Mouse (Mus musculus) embryonic facial prominence, embryonic 15.5 days (tissue): Measurements from ENCODE around the gene Lyz1. TPM values are rescaled to one million over a fixed set of nuclear protein-coding genes. Genes with fewer than 3 reads are reported as not detected.
"Not testable (repeated sequence)": the region's sequence is repeated elsewhere in the genome, so short reads cannot be mapped to it uniquely, and the experiment has no call there.

ENCODE experiments used
- ATAC-seq: fragments of 200-750 bp; cut with Nextera tagmentation; 2 replicates; pipeline ENCODE4 v1.8.0; 2017; ENCODE audit warnings: low read depth, moderate TSS enrichment; ENCODE audit not compliant: insufficient number of reproducible peaks, low FRiP score, low TSS enrichment
- H3K27ac ChIP-seq: fragments of 300-500 bp; sonication (generic); replicated peaks from 2 replicates; pipeline ENCODE4 v1.5.1; 2015; ENCODE audit warnings: mild to moderate bottlenecking, inconsistent platforms
- H3K27me3 ChIP-seq: fragments of 300-500 bp; sonication (generic); 2 replicates; pipeline ENCODE4 v1.6.1; 2015; ENCODE audit warnings: inconsistent platforms
- H3K36me3 ChIP-seq: fragments of 300-500 bp; sonication (generic); 2 replicates; pipeline ENCODE4 v1.6.1; 2015; ENCODE audit warnings: mild to moderate bottlenecking, inconsistent platforms
- H3K4me1 ChIP-seq: fragments of 300-500 bp; sonication (generic); 2 replicates; pipeline ENCODE4 v1.6.1; 2015; ENCODE audit warnings: inconsistent platforms
- H3K4me2 ChIP-seq: fragments of 300-500 bp; sonication (generic); replicated peaks from 2 replicates; pipeline ENCODE4 v1.6.1; 2015; ENCODE audit warnings: mild to moderate bottlenecking, inconsistent platforms
- H3K4me3 ChIP-seq: fragments of 300-500 bp; sonication (generic); replicated peaks from 2 replicates; pipeline ENCODE4 v1.5.1; 2015; ENCODE audit warnings: mild to moderate bottlenecking, inconsistent platforms
- H3K9ac ChIP-seq: fragments of 300-500 bp; sonication (generic); 2 replicates; pipeline ENCODE4 v1.6.1; 2015; ENCODE audit warnings: inconsistent platforms
- H3K9me3 ChIP-seq: fragments of 300-500 bp; sonication (generic); replicated peaks from 2 replicates; pipeline ENCODE4 v1.6.1; 2016; ENCODE audit warnings: inconsistent platforms
- WGBS: fragments of 180-500 bp; shearing (Covaris S2); methylation state at CpG from one replicate; pipeline ENCODE4 v1.1.7; 2015; 5-methylcytosine and 5-hydroxymethylcytosine counted together
- polyA plus RNA-seq: library from polyadenylated mRNA; unstranded; fragments of >200 nt; fragmentation: Nextera tagmentation; extraction: Ambion mirVana; gene quantifications from 2 replicates; pipeline ENCODE4 v1.2.1, GENCODE M21; 2015

Lyz1 gene
- polyA plus RNA-seq, 1 experiment from 2014 or later: 0.13 TPM

GRCm38 (mm10) chr10:117312168-117312567 is 19.5 kb upstream of the Lyz1 start:
- no peaks in the 10 kb centered on the region for H3K9me3 ChIP-seq
- H3K4me3 ChIP-seq: no peak overlapping the region
- H3K36me3 ChIP-seq: no peaks in the 10 kb centered on the region
- 81% methylated on average over 8 of the region's 8 CpGs for WGBS
- no peak for ATAC-seq
- no peaks in the 10 kb centered on the region for H3K27me3 ChIP-seq
- H3K27ac ChIP-seq: no peak overlapping the region
- H3K9ac ChIP-seq: no peak overlapping the region
- H3K4me1 ChIP-seq: no peaks in the 10 kb centered on the region
- H3K4me2 ChIP-seq: no peak overlapping the region

- ATAC-seq: no peak
- 92% methylated on average over 5 of the region's 5 CpGs for WGBS
- H3K9me3 ChIP-seq: no peaks in the 10 kb centered on the region
Observed at GRCm38 (mm10) chr10:117304371-117304770, 11.7 kb upstream of the Lyz1 start.

DNA sequence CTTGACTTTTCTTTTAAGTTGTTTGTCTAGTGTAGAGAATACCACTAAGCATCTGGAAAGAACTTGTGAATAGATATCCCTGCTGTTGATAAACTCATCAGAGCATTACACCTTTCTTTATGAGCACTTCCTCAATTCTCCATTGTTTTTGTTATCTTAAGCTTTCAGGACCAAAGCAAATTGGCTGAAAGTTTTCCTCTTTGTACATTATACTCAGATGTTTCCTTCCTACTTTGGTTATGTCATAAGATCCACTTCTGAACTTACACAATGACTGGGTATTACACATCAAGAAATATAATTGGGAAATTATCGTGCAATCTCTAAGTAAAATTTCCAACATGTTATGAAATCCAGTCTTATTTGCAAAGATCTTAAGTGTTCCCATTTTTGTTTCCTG is 9.0 kb upstream of the Lyz1 start:
- H3K9ac ChIP-seq: no peak overlapping the region

More at GRCm38 (mm10) chr10:117304371-117304770, 11.7 kb upstream of the Lyz1 start:
- no peaks in the 10 kb centered on the region for H3K4me1 ChIP-seq
- no peak overlapping the region for H3K9ac ChIP-seq
- H3K27ac ChIP-seq: no peak overlapping the region
- H3K36me3 ChIP-seq: no peaks in the 10 kb centered on the region
- H3K4me3 ChIP-seq: no peak overlapping the region
- no peaks in the 10 kb centered on the region for H3K27me3 ChIP-seq
- no peak overlapping the region for H3K4me2 ChIP-seq

DNA sequence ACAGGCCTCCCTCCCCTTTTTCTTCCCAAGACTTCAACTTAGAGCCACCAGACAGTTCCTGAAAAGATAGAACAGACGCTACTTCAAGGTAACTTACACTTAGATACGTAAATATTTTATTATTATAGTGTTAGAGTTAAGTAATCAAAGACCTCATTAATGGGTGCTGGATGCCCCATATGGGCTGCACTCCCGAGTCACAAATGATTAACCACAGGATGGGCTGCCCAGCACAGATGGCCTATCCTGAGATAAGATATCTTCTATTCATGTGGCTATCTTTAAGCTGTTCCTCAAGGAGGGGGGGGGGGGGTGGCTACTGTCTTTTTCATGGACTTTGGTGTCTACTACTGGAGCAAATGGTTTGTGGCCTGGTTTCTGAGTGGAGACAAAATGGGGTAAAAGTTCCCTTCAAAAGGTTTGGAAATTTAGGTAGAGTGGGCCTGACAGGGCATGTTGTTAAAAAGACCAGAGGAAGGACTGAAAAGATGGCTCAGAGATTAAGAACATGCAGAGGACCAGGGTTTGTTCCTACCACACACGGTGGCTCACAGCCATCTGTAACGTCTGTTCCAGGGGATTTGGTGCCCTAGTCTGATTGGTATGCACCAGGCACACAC is 7.3 kb upstream of the Lyz1 start:
- Histone ChIP-seq H3K36me3 (no peaks in the 10 kb centered on the region), H3K4me3 (no peak overlapping the region), H3K4me1 (no peaks in the 10 kb centered on the region), H3K4me2 (no peak overlapping the region), H3K9ac (no peak overlapping the region), H3K27ac (no peak overlapping the region), H3K9me3 (no peaks in the 10 kb centered on the region), H3K27me3 (no peaks in the 10 kb centered on the region)
- 80% methylated on average over 5 of the region's 5 CpGs for WGBS
- ATAC-seq: no peak

More for the DNA sequence above, 9.0 kb upstream of the Lyz1 start:
- no peak overlapping the region for H3K4me3 ChIP-seq
- H3K4me2 ChIP-seq: no peak overlapping the region
- no peaks in the 10 kb centered on the region for H3K36me3 ChIP-seq
- no peaks in the 10 kb centered on the region for H3K9me3 ChIP-seq
- 74% methylated on average over 1 of the region's 1 CpGs for WGBS
- no peaks in the 10 kb centered on the region for H3K27me3 ChIP-seq
- no peaks in the 10 kb centered on the region for H3K4me1 ChIP-seq
- no peak overlapping the region for H3K27ac ChIP-seq
- no peak for ATAC-seq

GRCm38 (mm10) chr10:117299106-117299505 is 6.4 kb upstream of the Lyz1 start:
- H3K4me2 ChIP-seq: no peak overlapping the region
- no peaks in the 10 kb centered on the region for H3K9me3 ChIP-seq
- no peaks in the 10 kb centered on the region for H3K4me1 ChIP-seq
- ATAC-seq: no peak
- H3K9ac ChIP-seq: no peak overlapping the region
- no peaks in the 10 kb centered on the region for H3K36me3 ChIP-seq
- H3K27me3 ChIP-seq: no peaks in the 10 kb centered on the region
- no peak overlapping the region for H3K27ac ChIP-seq
- no peak overlapping the region for H3K4me3 ChIP-seq
- WGBS: 84% methylated on average over 4 of the region's 4 CpGs

- ATAC-seq: no peak
- H3K9me3 ChIP-seq: no peaks in the 10 kb centered on the region
- no peak overlapping the region for H3K4me2 ChIP-seq
- no peaks in the 10 kb centered on the region for H3K4me1 ChIP-seq
- no peak overlapping the region for H3K9ac ChIP-seq
- no peak overlapping the region for H3K27ac ChIP-seq
- WGBS: 79% methylated on average over 6 of the region's 6 CpGs
- H3K36me3 ChIP-seq: no peaks in the 10 kb centered on the region
- H3K27me3 ChIP-seq: no peaks in the 10 kb centered on the region
- no peak overlapping the region for H3K4me3 ChIP-seq
Observed at GRCm38 (mm10) chr10:117298336-117298735, 5.7 kb upstream of the Lyz1 start.

DNA sequence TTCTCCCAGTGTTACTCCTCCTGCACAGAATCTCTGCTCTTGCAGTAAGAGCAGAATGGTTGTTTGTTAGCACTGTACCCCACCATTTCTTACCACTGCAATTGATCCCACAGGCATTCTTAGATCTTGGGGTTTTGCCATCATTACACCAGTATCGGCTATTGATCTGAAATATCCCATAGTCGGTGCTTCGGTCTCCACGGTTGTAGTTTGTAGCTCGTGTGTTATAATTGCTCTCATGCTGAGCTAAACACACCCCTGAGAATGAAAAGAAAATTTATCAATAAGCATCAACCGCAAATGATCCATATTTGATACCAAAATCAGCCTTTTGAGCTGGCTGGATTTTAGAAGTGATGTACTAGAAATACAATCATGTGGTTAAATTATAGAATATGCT is 1.7 kb downstream of the Lyz1 start:
- not testable (repeated sequence) for H3K27me3 ChIP-seq, H3K4me2 ChIP-seq, H3K9me3 ChIP-seq, H3K36me3 ChIP-seq, H3K4me1 ChIP-seq, H3K9ac ChIP-seq, H3K4me3 ChIP-seq, H3K27ac ChIP-seq, ATAC-seq
- 90% methylated on average over 6 of the region's 6 CpGs for WGBS

DNA sequence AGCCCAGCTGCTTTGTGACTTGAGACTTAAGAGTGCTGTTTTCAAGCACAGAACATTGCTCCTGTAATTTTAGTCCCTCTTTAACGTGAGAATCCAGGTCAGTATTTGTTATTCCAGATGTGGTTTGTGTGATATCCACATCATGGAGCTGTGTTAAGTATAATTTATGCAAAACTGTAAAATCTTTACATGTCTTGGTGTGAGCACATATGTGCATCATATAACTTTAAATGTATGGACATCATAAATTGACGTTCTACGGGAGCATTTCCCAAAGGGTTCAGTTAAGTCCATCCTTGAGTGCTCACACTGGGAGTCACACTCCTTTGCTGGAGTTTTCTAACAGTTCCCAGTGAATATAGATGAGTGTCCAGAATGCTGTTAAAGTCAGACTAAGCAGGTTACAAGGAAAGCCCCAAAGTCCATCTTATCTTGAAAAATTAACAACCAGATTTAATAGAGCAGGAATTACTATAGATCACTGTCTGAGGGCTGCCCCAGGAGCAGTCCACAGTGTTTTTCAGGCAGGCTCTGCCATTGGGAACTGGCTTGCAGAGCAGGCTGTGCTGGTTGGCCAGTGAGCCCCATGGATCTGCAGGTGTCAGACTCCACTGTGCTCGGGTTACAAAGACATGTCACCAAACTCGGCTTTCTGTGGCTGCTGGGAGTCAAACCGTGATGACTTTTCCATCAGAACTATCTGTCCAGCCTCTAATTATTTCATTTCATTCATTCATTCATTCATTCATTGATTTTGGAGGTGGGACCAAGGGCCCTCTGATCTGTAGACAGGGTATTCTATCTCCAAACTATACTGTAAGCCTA is 2.4 kb downstream of the Lyz1 start:
- Histone ChIP-seq H3K27me3 (no peaks in the 10 kb centered on the region), H3K9ac (no peak overlapping the region)
- no peak for ATAC-seq

GRCm38 (mm10) chr10:117289034-117289505 is 3.6 kb downstream of the Lyz1 start:
- not testable (repeated sequence) for H3K4me3 ChIP-seq, ATAC-seq, H3K4me2 ChIP-seq, H3K4me1 ChIP-seq, H3K27me3 ChIP-seq, H3K36me3 ChIP-seq, H3K9me3 ChIP-seq, H3K9ac ChIP-seq, H3K27ac ChIP-seq
- 89% methylated on average over 5 of the region's 5 CpGs for WGBS

More for the DNA sequence above, 2.4 kb downstream of the Lyz1 start:
- Histone ChIP-seq H3K9me3 (no peaks in the 10 kb centered on the region), H3K36me3 (no peaks in the 10 kb centered on the region), H3K4me3 (no peak overlapping the region), H3K27ac (no peak overlapping the region), H3K4me2 (no peak overlapping the region), H3K4me1 (no peaks in the 10 kb centered on the region)
- 39% methylated on average over 6 of the region's 6 CpGs for WGBS

- Histone ChIP-seq H3K36me3 (no peaks in the 10 kb centered on the region), H3K27me3 (no peaks in the 10 kb centered on the region), H3K9me3 (no peaks in the 10 kb centered on the region), H3K27ac (no peak overlapping the region), H3K9ac (no peak overlapping the region), H3K4me1 (no peaks in the 10 kb centered on the region), H3K4me3 (no peak overlapping the region), H3K4me2 (no peak overlapping the region)
- WGBS: 90% methylated on average over 9 of the region's 9 CpGs
- ATAC-seq: no peak
Observed at GRCm38 (mm10) chr10:117288197-117289033, 4.3 kb downstream of the Lyz1 start.

DNA sequence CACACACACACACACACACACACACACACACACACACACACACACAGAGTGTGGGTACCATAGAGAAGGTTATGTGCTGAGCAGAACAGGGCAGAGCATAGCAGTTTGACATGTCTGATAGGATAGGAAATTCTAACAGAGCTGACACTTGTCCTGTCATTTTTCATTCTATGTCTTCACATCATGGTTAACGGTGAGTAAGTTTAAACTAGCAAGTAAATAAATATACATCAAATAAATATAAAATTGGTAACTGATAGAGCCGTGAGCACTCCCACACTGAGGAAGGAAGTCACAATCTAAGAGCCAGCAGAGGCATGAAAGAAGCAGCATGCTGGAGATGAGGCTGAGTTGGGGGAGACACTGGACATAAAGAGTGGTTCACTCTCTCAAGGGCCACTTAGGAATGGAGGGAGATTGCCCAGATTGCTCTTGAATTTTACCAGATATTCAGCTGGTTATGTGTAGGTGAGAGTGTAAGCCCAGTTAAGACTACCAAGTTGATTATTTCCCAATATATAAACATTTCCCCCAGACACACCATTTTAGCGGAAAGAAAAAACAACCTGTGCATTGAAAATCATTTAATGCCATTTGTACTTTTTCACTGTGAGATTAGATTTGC is 5.3 kb downstream of the Lyz1 start:
- H3K27me3 ChIP-seq: no peaks in the 10 kb centered on the region
- no peaks in the 10 kb centered on the region for H3K36me3 ChIP-seq
- H3K4me1 ChIP-seq: no peaks in the 10 kb centered on the region
- no peak overlapping the region for H3K4me2 ChIP-seq
- no peak overlapping the region for H3K27ac ChIP-seq
- no peak overlapping the region for H3K4me3 ChIP-seq
- no peak for ATAC-seq
- no peaks in the 10 kb centered on the region for H3K9me3 ChIP-seq
- H3K9ac ChIP-seq: no peak overlapping the region
- 87% methylated on average over 3 of the region's 3 CpGs for WGBS
